Mouse (Mus musculus): ENCODE measurements around the gene Gtf2h3. TPM values are rescaled to one million over a fixed set of nuclear protein-coding genes. Genes with fewer than 3 reads are reported as not detected.

The Gtf2h3 gene
- total and polyA plus RNA-seq, 3 experiments = 51.9 to 84.9 (median 58.2) TPM

DNA sequence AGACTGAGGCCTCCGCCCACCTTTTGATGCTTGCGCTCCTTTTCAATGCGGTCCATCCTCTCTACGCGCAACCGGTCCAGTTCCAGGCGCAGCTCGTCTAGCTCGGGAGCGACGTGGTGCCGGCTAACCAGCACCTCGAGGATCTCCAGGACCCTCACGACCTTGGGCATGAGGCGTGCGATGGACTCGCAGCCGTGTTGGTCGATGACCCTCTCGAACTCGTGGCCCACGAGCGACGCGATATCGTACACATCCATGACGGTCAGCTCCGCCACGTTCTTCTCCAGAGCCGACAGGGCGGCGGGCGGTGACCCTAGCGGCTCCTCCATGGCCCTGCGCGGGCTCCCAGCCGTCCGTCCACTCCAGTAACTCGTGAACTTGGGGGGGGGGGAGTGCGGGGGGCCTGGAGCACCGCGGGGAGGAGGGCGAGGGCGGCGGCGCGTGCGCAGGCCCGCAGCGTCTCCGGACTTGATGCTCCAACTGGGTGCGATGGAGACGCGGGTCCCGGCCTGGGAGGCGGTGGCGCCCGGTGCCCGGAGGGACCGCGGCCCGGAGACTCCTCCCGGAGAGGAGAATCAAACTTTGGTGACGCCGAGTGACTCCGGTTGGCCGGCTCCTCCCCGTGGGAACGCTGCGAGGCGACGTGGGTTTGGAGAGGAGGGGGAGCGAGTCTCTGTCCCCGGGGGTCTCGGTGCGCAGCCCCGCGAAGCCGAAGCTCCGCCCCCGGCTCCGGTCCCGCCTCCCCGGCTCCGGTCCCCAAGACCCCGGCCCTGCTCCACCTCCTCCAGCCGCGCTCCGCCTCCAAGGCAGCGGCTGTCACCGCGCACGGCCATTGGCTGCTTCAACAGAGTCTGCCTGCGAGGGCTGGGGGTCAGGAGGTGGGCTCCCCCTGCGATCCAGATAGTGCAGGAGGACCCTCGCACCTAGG is 48.0 kb upstream of the Gtf2h3 start, which contains the start of gene Rilpl1:
Gene Rilpl1 (minus strand): TSS at position 737 of the 928 bp plus-strand sequence.
- H3K27me3 ChIP-seq (replicated peaks) = peaks cover 4% of the 10 kb centered on the region
- TF ChIP-seq NRF1 (IDR thresholded peaks at IDR 0.05; ENCODE audit: low read depth, low read length) (peak; percentile 68), USF2 (conservative IDR thresholded peaks at IDR 0.05; ENCODE audit: low read depth, low read length) (no peak), MXI1 (IDR thresholded peaks at IDR 0.05; ENCODE audit: low read depth, low read length) (peak; percentile 41; the same call in 1 of the 2 replicates), USF1 (IDR thresholded peaks at IDR 0.05; ENCODE audit: low read depth, low read length) (no peak), UBTF (IDR thresholded peaks at IDR 0.05; ENCODE audit: low read depth, low read length) (peak; percentile 78; the same call in 1 of the 2 replicates), CHD1 (IDR thresholded peaks at IDR 0.05; ENCODE audit: low read depth, low read length) (no peak), NELFE (IDR thresholded peaks at IDR 0.05; ENCODE audit: low read depth, low read length) (no peak), CTCF (conservative IDR thresholded peaks at IDR 0.05 in 1 of 2, IDR thresholded peaks at IDR 0.05 in 1 of 2; ENCODE audit: low read depth in 2 of 2, low read length in 2 of 2) (no peak), E2F4 (IDR thresholded peaks at IDR 0.05; ENCODE audit: insufficient replicate concordance, low read depth, low read length) (no peak), ZNF384 (IDR thresholded peaks at IDR 0.05; ENCODE audit: low read depth, low read length) (no peak), TBP (conservative IDR thresholded peaks at IDR 0.05; ENCODE audit: low read depth, low read length) (no peak), ZKSCAN1 (IDR thresholded peaks at IDR 0.05; ENCODE audit: borderline replicate concordance, low read depth, low read length) (no peak), POLR2A (IDR thresholded peaks at IDR 0.05; ENCODE audit: low read depth, low read length) (peak; percentile 46; the same call in 1 of the 2 replicates), RCOR1 (conservative IDR thresholded peaks at IDR 0.05; ENCODE audit: low read depth, low read length) (no peak), BHLHE40 (IDR thresholded peaks at IDR 0.05; ENCODE audit: low read depth, low read length) (no peak), MAX (IDR thresholded peaks at IDR 0.05; ENCODE audit: low read length) (no peak), JUND (conservative IDR thresholded peaks at IDR 0.05; ENCODE audit: low read depth, low read length) (no peak), PAX5 (IDR thresholded peaks at IDR 0.05; ENCODE audit: low read length) (no peak), RAD21 (IDR thresholded peaks at IDR 0.05; ENCODE audit: low read depth, low read length) (no peak)
- H3K9ac ChIP-seq (ENCODE audit: insufficient read depth, low read depth) = peak within 1 kb of the TSS; percentile 54
- DNase-seq (ENCODE audit: extremely low read depth) = no peak
- in situ Hi-C loops (cut with MboI; ENCODE audit: low pct_ligation_motif_present, low pct_unique_long_range_greater_than_20kb, low sequenced_read_pairs) = loop anchor here (5.0 kb wide), 1 partner anchor 94 kb away; the partner anchor contains the start of gene Kmt5a
- peaks cover 10 to 20% of the 10 kb centered on the region in 2 experiments; a peak in 3 of 4 replicates for H3K4me1 ChIP-seq (ENCODE audit: control insufficient read depth in 1 of 2, insufficient read depth in 2 of 2)
- H3K4me2 ChIP-seq (ENCODE audit: insufficient read depth, low read depth, poor library complexity, severe bottlenecking) = peak within 1 kb of the TSS; percentile 68
- no peaks in the 10 kb centered on the region for H3K79me2 ChIP-seq (replicated peaks; ENCODE audit: control insufficient read depth, extremely low read depth, insufficient read depth, poor library complexity, severe bottlenecking)
- H3K36me3 ChIP-seq (replicated peaks in 1 of 2; ENCODE audit: control insufficient read depth in 1 of 2, insufficient read depth in 1 of 2, low read length in 1 of 2) = no peaks in the 10 kb centered on the region
- H3K27ac ChIP-seq (ENCODE audit: insufficient read depth, low read depth) = no peak within 1 kb of the TSS
- no peaks in the 10 kb centered on the region for H3K9me3 ChIP-seq (replicated peaks; ENCODE audit: low read length)
- dilution Hi-C loops (cut with MboI; ENCODE audit: extremely low pct_ligation_motif_present, extremely low pct_unique_long_range_greater_than_20kb, low sequenced_read_pairs) = no loop called here
- H3K4me3 ChIP-seq (replicated peaks in 1 of 3; ENCODE audit: low read depth in 2 of 3, low read length in 2 of 3, poor library complexity in 1 of 3) = peak within 1 kb of the TSS; percentile 65 to 68 (median 68)

DNA sequence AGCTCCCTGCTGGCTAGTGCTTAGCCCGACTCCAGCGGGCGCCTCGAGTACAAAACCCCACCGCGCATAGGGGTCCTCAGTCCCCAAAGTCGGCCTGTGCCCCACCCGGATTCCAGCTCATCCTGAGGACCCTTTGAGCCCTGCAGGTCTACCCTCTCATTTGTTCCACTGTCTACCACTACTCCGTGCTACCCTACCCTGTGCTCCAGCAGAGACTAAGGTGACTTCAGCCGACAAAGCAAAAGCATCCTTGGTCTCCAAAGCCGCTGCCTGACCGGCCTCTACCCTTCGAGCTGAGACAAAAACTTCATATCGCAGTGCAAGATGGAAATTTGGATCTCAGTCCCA is 47.4 kb upstream of the Gtf2h3 start:
- H3K9ac ChIP-seq (ENCODE audit: insufficient read depth, low read depth) = peak overlapping the region; percentile 54
- dilution Hi-C loops (cut with MboI; ENCODE audit: extremely low pct_ligation_motif_present, extremely low pct_unique_long_range_greater_than_20kb, low sequenced_read_pairs) (no loop called here), in situ Hi-C loops (cut with MboI; ENCODE audit: low pct_ligation_motif_present, low pct_unique_long_range_greater_than_20kb, low sequenced_read_pairs) (loop anchor here (5.0 kb wide), 1 partner anchor 94 kb away; the partner anchor contains the start of gene Kmt5a)
- peaks cover 10 to 21% of the 10 kb centered on the region in 2 experiments; a peak in 3 of 4 replicates for H3K4me1 ChIP-seq (ENCODE audit: control insufficient read depth in 1 of 2, insufficient read depth in 2 of 2)
- no peak overlapping the region for H3K27ac ChIP-seq (ENCODE audit: insufficient read depth, low read depth)
- H3K4me3 ChIP-seq (replicated peaks in 1 of 3; ENCODE audit: low read depth in 2 of 3, low read length in 2 of 3, poor library complexity in 1 of 3) = peak overlapping the region; percentile 65 to 68 (median 68)
- no peaks in the 10 kb centered on the region for H3K79me2 ChIP-seq (replicated peaks; ENCODE audit: control insufficient read depth, extremely low read depth, insufficient read depth, poor library complexity, severe bottlenecking)
- H3K27me3 ChIP-seq (replicated peaks) = peaks cover 4% of the 10 kb centered on the region
- H3K4me2 ChIP-seq (ENCODE audit: insufficient read depth, low read depth, poor library complexity, severe bottlenecking) = peak overlapping the region; percentile 68
- no peaks in the 10 kb centered on the region for H3K36me3 ChIP-seq (replicated peaks in 1 of 2; ENCODE audit: control insufficient read depth in 1 of 2, insufficient read depth in 1 of 2, low read length in 1 of 2)
- DNase-seq (ENCODE audit: extremely low read depth) = no peak
- no peaks in the 10 kb centered on the region for H3K9me3 ChIP-seq (replicated peaks; ENCODE audit: low read length)
- TF ChIP-seq MAX (IDR thresholded peaks at IDR 0.05; ENCODE audit: low read length) (no peak), MAZ (IDR thresholded peaks at IDR 0.05; ENCODE audit: low read depth, low read length) (no peak), MAFK (IDR thresholded peaks at IDR 0.05; ENCODE audit: insufficient replicate concordance, low read length) (no peak), CHD1 (IDR thresholded peaks at IDR 0.05; ENCODE audit: low read depth, low read length) (no peak), ZMIZ1 (IDR thresholded peaks at IDR 0.05; ENCODE audit: low read depth, low read length) (no peak), IRF4 (IDR thresholded peaks at IDR 0.05; ENCODE audit: low read depth, low read length) (no peak), POLR2AphosphoS2 (IDR thresholded peaks at IDR 0.05; ENCODE audit: low read depth, low read length) (no peak), MEF2A (IDR thresholded peaks at IDR 0.05; ENCODE audit: borderline replicate concordance, low read depth, low read length) (no peak), TBP (conservative IDR thresholded peaks at IDR 0.05; ENCODE audit: low read depth, low read length) (no peak)

All from CH12.LX (cell line).